Mouse (Mus musculus) lung, adult 2 months (tissue): ENCODE results near the gene Ralgps2. TPM values are rescaled to one million over a fixed set of nuclear protein-coding genes. Genes with fewer than 3 reads are reported as not detected.
A peak's percentile ranks its signal among the peaks of the same experiment; 100 is the strongest.

Source experiments
- DNase-seq: peaks from one replicate; pipeline ENCODE4 v3.0.0; 2022
- H3K4me1 ChIP-seq: fragments of 200-500 bp; 2 replicates; pipeline ENCODE4 v1.6.1; 2011; ENCODE audit warnings: low read length; ENCODE audit not compliant: control insufficient read depth, insufficient read depth
- H3K4me3 ChIP-seq: fragments of 200-500 bp; replicated peaks from 2 replicates; pipeline ENCODE3; 2011; ENCODE audit warnings: low read depth, mild to moderate bottlenecking, control low read depth, low read length; ENCODE audit errors: extremely low read depth
- CTCF ChIP-seq: fragments of 200-500 bp; IDR thresholded peaks from 2 replicates; pipeline ENCODE4 v1.5.1; 2011; ENCODE audit warnings: mild to moderate bottlenecking, low read length, control low read depth; ENCODE audit not compliant: insufficient read depth
- POLR2A ChIP-seq: fragments of 200-500 bp; IDR thresholded peaks from 2 replicates; pipeline ENCODE4 v1.6.1; 2011; ENCODE audit warnings: low read depth, mild to moderate bottlenecking, control low read depth, low read length, borderline replicate concordance; ENCODE audit errors: extremely low read depth
- WGBS: fragments of 180-500 bp; shearing (Covaris S2); methylation state at CpG from one replicate; pipeline ENCODE4 v1.1.7; 2018; 5-methylcytosine and 5-hydroxymethylcytosine counted together
- polyA plus RNA-seq: library from polyadenylated mRNA; depleted of rRNA; stranded (reverse); fragments of >200 nt; gene quantifications from 2 replicates; pipeline ENCODE4 v1.2.3, GENCODE M21; 2012; rRNA removed

The Ralgps2 gene
- polyA plus RNA-seq, 1 experiment = 7.0 TPM

DNA sequence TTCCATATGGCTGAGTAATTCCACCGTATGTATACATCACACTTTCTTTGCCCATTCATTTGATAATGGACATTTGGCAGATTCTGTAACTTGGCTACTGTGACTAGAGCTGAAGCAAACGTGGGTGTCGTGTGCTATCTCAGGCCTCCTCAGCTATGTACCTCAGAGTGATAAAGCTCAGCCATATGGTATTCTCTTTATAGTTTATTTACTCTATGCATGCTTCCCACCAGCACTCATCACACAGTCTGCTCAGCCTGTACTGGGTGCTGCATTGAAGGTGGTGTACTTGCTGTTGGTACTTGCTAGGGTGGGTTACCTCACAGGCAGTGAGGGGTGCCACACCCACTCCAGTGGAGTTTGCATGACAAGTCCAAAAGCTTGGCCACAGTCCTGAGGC is 174.1 kb downstream of the Ralgps2 start:
- no peak for TF ChIP-seq CTCF
- TF ChIP-seq POLR2A = no peak
- H3K4me3 ChIP-seq = no peak overlapping the region
- no peak for DNase-seq
- WGBS = 91% methylated on average over 3 of the region's 3 CpGs
- no peaks in the 10 kb centered on the region; the same call in 1 of the 2 replicates for H3K4me1 ChIP-seq

DNA sequence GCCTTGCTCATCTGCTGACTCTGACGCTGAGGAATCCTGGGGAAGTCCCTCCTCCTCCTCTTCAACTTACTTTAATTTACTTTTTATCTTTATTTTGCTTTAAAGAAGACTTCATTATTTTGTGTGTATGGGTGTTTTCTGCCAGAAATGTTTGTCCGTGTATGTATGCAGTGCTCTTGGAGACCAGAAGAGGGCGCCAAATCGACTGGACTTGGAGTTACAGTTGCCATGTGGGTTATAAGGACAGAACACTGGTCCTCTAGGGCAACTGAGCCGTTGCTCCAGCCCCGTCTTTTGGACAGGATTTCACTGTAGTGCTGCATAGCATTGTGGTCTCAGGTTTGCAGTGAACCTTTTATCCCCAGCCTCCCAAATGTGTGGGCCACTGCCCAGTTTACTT is 174.8 kb downstream of the Ralgps2 start:
- no peak for DNase-seq
- TF ChIP-seq POLR2A (no peak), CTCF (no peak)
- WGBS = 70% methylated on average over 6 of the region's 6 CpGs
- Histone ChIP-seq H3K4me3 (no peak overlapping the region), H3K4me1 (no peaks in the 10 kb centered on the region)

DNA sequence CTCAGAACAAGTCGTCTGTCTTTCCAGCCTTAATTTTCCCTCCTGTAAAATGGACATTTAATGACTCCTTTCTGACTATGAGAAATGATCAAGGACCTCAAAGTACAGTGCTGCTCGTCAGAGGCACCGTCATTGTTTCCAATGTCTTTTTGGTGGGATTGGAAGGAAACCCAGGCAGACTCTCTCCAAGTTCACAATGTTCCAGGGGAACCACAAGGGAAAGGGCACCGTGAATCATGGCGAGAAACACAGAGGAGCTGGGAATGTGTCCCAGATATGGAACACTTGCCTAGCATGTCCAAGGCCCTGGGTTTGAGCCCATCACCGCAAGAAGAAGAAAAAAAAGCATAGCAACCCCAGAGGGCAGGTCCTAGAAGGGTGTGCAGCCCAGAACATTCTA is 176.1 kb downstream of the Ralgps2 start:
- no peak for DNase-seq
- 85% methylated on average over 6 of the region's 6 CpGs for WGBS

DNA sequence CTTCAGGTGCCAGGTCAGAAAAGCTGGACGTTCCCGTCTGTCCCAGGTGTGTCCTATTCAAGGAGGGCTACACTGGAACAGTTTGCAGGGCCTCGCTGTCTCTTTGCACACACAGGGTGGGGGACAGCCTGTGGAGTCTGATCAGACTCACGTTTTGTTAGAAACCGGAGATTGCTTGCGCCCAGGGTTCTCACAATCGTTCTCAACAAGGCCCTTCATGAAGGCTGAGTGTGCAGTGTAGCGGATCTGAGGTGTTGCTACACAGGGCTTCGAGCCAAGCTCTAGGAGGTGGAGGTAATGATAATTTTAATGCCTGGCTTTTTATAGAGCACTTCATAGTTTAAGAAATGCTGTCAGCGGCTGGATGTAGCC is 178.0 kb downstream of the Ralgps2 start:
- peak; percentile 26 for DNase-seq
- H3K4me1 ChIP-seq = no peaks in the 10 kb centered on the region
- WGBS = 66% methylated on average over 10 of the region's 10 CpGs
- TF ChIP-seq CTCF (no peak), POLR2A (no peak)
- H3K4me3 ChIP-seq = no peak overlapping the region

More for the DNA sequence above, 176.1 kb downstream of the Ralgps2 start:
- TF ChIP-seq CTCF (no peak), POLR2A (no peak)
- Histone ChIP-seq H3K4me3 (no peak overlapping the region), H3K4me1 (no peaks in the 10 kb centered on the region)

GRCm38 (mm10) chr1:156760549-156761429 is 178.6 kb downstream of the Ralgps2 start:
- no peak for DNase-seq
- Histone ChIP-seq H3K4me1 (no peaks in the 10 kb centered on the region), H3K4me3 (no peak overlapping the region)
- TF ChIP-seq CTCF (no peak), POLR2A (no peak)
- 80% methylated on average over 13 of the region's 13 CpGs for WGBS

DNA sequence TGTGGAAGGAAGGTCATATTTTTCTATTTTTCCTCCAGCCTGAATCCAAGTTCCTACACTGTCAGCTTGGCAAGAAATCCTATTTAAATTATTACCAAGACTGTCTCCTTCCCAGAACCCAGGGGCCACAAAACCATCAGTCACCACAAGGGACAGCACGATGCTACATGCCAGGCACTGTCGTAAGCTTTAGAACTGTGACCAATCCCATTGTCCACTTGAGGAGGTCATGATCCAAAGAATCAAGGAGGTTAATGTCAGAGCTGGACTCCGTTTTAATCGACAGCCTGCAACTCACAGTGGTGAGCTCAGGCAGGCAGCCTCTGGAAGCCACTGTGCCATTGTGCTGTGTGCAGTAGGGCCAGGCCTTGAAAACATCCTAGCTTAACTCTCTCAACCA is 181.1 kb downstream of the Ralgps2 start:
- DNase-seq = no peak
- WGBS = 76% methylated on average over 4 of the region's 4 CpGs
- no peaks in the 10 kb centered on the region for H3K4me1 ChIP-seq
- no peak for TF ChIP-seq POLR2A
- TF ChIP-seq CTCF = no peak
- no peak overlapping the region for H3K4me3 ChIP-seq

DNA sequence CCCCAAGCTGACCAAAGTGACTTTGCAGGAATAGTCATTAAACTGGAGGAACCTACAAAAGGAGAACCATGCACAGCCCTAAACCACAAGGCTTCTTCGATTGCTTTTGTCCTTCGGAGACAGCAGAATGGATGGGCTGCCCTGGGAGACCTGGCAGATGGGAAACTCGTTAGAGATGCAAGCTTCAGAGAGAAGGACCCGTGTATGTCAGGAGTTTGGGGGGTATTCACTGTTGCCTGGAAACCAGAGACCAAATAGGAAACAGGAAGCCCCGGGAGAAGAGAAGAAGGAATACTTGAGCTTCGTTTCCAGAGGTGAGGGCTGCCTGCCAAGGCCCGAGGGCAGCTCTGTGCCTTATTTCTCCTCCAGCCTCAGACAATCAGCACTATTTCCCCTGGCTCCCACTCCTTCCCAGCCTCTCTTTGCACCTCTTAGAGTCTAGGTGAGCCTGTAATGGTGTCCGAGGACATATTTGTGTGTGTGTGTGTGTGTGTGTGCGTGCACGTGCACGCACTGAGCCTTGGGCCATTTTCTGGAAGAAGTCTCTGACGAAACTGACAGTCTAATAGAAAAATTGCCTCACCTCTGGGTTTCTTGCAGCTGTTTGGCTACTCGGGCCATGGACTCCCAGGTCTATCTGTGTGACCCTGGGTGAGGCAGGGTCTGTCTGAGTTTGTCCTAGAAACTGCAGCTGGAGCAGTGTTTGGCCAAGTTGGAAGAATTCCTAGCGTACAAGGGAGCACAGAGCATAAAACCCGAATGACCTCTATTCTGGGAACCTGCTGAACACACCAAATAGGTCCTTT is 184.6 kb downstream of the Ralgps2 start:
- 40% methylated on average over 15 of the region's 15 CpGs for WGBS
- TF ChIP-seq CTCF (no peak), POLR2A (no peak)
- DNase-seq = no peak
- H3K4me1 ChIP-seq = peaks cover 4% of the 10 kb centered on the region
- H3K4me3 ChIP-seq = no peak overlapping the region

Other genes starting within 250 kb of the Ralgps2 start
- 16.3 and 25.9 TPM in 2 replicates for gene Fam20b, start 220.5 kb downstream of the Ralgps2 start, polyA plus RNA-seq
- 0.09 and 0.96 TPM in 2 replicates for gene Angptl1, start 101.1 kb downstream of the Ralgps2 start, polyA plus RNA-seq
- 0.15 TPM in 1 of 2 replicates, not detected in the other for gene Tex35, start 169.1 kb upstream of the Ralgps2 start, polyA plus RNA-seq